Mouse (Mus musculus): Measurements from ENCODE around the gene Wdr93.
A peak's percentile ranks its signal among the peaks of the same experiment; 100 is the strongest.

The Wdr93 gene

GRCm38 (mm10) chr7:79742659-79743536, at the start of gene Wdr93, which contains the start of gene Pex11a:
Gene Wdr93, plus strand, starts transcription at chr7:79743163.
Gene Pex11a, minus strand, starts transcription at chr7:79743131.
- DNase-seq (ENCODE audit: low read depth, low spot score), result peak; percentile 81

GRCm38 (mm10) chr7:79696495-79696894, 46.5 kb upstream of the Wdr93 start:
- no peak for DNase-seq (ENCODE audit: low read depth, low spot score)

- DNase-seq (ENCODE audit: low read depth, low spot score), result no peak
Measured at GRCm38 (mm10) chr7:79702755-79703154, 40.2 kb upstream of the Wdr93 start.

GRCm38 (mm10) chr7:79705210-79705609, 37.8 kb upstream of the Wdr93 start:
- DNase-seq (ENCODE audit: low read depth, low spot score), result no peak

- peak; percentile 82 for DNase-seq (ENCODE audit: low read depth, low spot score)
Measured at GRCm38 (mm10) chr7:79710130-79710607, 32.8 kb upstream of the Wdr93 start.

- no peak for DNase-seq (ENCODE audit: low read depth, low spot score)
Measured at GRCm38 (mm10) chr7:79710831-79711230, 32.1 kb upstream of the Wdr93 start.

- peak; percentile 93 for DNase-seq (ENCODE audit: low read depth, low spot score)
Measured at GRCm38 (mm10) chr7:79715187-79715981, 27.6 kb upstream of the Wdr93 start, which contains the start of gene Kif7. Gene Kif7, minus strand, starts transcription at chr7:79715720.

GRCm38 (mm10) chr7:79721386-79721977, 21.5 kb upstream of the Wdr93 start:
- DNase-seq (ENCODE audit: low read depth, low spot score), result peak; percentile 58

- peak; percentile 52 for DNase-seq (ENCODE audit: low read depth, low spot score)
Measured at GRCm38 (mm10) chr7:79727091-79727490, 15.9 kb upstream of the Wdr93 start.

- DNase-seq (ENCODE audit: low read depth, low spot score), result peak; percentile 81
Measured at GRCm38 (mm10) chr7:79728219-79728618, 14.7 kb upstream of the Wdr93 start.

- peak; percentile 83 for DNase-seq (ENCODE audit: low read depth, low spot score)
Measured at GRCm38 (mm10) chr7:79729169-79729568, 13.8 kb upstream of the Wdr93 start.

- no peak for DNase-seq (ENCODE audit: low read depth, low spot score)
Measured at GRCm38 (mm10) chr7:79729743-79730370, 13.1 kb upstream of the Wdr93 start.

- no peak for DNase-seq (ENCODE audit: low read depth, low spot score)
Measured at GRCm38 (mm10) chr7:79731438-79731837, 11.5 kb upstream of the Wdr93 start.

- no peak for DNase-seq (ENCODE audit: low read depth, low spot score)
Measured at GRCm38 (mm10) chr7:79732622-79733021, 10.3 kb upstream of the Wdr93 start, which contains the start of gene Plin1. Gene Plin1, minus strand, starts transcription at chr7:79732903.

GRCm38 (mm10) chr7:79734563-79734962, 8.4 kb upstream of the Wdr93 start:
- DNase-seq (ENCODE audit: low read depth, low spot score), result no peak

- DNase-seq (ENCODE audit: low read depth, low spot score), result no peak
Measured at GRCm38 (mm10) chr7:79736511-79736910, 6.5 kb upstream of the Wdr93 start.

GRCm38 (mm10) chr7:79738913-79739312, 4.0 kb upstream of the Wdr93 start:
- DNase-seq (ENCODE audit: low read depth, low spot score), result no peak

GRCm38 (mm10) chr7:79740279-79740678, 2.7 kb upstream of the Wdr93 start:
- DNase-seq (ENCODE audit: low read depth, low spot score), result no peak

GRCm38 (mm10) chr7:79742277-79742658, 695 bp upstream of the Wdr93 start:
- no peak for DNase-seq (ENCODE audit: low read depth, low spot score)

GRCm38 (mm10) chr7:79744051-79744450, 1.1 kb downstream of the Wdr93 start:
- no peak for DNase-seq (ENCODE audit: low read depth, low spot score)

- DNase-seq (ENCODE audit: low read depth, low spot score), result no peak
Measured at GRCm38 (mm10) chr7:79744585-79744984, 1.6 kb downstream of the Wdr93 start.

Measured in mesoderm, embryonic 11.5 days (tissue).